Mouse (Mus musculus) embryo, embryonic 10 days (tissue): ENCODE results near the gene Fam71a.
A peak's percentile ranks its signal among the peaks of the same experiment; 100 is the strongest.

Source experiments
- DNase-seq: peaks from one replicate; pipeline ENCODE4 v3.0.0-alpha.2; 2015; ENCODE audit warnings: low spot score

Gene Fam71a

DNA sequence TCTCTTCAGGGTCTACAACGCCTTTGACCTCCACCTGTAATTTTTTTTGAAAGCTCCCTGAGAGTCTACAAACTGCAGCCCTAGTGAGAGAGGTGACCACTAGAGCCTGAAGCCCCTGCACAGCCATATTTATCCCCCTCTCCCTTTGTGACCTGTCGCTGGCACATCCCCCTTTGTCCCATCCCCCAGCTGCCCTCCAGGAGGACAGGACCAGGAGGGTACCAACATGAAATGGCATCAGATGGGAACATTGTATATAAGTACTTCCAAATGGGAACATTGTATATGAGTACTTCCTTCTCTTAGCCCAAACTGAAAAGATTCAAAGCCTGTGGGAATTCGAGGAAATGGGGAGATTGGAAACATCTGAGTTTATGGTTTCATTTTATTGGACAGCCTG, at the start of gene Fam71a:
Gene Fam71a, minus strand, starts transcription at position 101 of the 400 bp plus-strand sequence.
- no peak for DNase-seq

DNA sequence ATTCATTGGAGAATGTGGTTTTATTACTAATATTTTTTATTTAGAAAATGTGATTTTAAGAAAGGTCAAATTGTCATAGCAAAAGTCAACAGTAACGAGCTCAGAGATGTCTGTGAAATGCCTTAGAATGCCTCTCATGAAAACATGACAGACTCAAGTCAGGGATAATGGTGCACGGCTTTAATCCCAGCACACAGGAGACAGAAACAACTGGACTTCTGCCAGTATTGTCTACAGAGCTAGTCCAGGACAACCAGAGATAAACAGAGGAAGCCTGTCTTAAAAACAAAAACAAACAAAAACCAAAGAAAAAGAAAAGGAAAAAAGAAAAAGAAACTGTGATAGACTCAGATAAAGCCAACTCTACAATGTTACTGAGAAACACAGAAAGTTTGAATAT, 46.5 kb upstream of the Fam71a start:
- no peak for DNase-seq

DNA sequence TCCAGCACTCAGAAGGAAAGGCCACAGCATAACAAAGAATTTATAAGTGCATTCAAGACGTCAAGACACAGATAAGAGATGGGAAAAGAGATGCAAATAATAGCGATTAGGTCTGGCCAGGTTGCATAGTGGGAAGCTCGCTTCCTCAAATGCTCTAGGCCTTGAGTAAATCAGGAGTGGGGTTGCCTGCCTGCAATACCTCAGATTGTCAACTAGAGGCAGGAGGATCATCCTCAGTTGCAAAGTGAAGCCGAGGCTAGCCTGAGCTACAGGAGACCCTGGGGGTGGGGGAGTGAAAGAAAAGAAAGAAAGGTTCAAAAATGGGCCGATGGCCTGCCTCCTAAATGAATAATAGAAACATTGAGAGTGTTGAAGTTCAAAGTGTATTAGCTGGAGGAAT, 41.2 kb upstream of the Fam71a start:
- DNase-seq, result no peak

DNA sequence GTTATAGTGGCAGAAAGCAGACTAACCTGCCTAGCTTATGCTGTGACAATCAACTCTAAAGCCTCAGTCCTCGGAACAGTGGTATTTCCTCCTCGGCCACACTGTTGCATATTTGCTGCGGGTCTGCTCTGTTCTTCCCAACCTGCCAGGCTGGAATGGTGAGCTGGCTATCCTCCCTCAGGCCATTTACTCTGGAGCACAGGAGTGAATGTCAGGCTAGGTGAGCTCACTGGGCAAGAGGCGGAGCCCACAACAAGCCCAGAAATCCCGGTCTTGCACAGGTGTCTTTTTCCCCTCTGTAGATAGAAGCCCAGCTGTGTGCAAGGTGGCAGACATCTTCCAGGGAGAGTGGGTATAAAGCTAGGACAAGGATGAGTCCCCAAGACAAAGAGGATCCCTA, 40.3 kb upstream of the Fam71a start:
- peak; percentile 25 for DNase-seq

DNA sequence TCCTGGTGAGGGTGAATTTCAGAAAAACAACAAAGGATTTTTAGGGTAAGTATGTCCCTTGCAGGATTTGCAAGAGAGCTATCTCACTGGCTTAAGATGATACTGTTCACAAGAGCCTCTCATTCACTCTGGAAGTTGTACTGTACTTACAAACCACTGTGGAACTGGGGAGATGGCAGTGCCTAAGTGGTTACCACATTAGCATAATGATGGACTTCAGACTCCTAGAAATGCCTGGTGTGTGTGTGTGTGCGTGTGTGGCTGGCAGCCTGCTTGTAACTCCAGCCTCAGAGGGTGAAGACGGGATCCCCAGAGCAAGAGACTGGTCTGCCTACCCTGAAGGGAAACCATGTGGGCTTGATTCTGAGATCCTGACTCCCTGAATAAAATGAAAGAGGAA, 38.9 kb upstream of the Fam71a start:
- DNase-seq, result no peak

DNA sequence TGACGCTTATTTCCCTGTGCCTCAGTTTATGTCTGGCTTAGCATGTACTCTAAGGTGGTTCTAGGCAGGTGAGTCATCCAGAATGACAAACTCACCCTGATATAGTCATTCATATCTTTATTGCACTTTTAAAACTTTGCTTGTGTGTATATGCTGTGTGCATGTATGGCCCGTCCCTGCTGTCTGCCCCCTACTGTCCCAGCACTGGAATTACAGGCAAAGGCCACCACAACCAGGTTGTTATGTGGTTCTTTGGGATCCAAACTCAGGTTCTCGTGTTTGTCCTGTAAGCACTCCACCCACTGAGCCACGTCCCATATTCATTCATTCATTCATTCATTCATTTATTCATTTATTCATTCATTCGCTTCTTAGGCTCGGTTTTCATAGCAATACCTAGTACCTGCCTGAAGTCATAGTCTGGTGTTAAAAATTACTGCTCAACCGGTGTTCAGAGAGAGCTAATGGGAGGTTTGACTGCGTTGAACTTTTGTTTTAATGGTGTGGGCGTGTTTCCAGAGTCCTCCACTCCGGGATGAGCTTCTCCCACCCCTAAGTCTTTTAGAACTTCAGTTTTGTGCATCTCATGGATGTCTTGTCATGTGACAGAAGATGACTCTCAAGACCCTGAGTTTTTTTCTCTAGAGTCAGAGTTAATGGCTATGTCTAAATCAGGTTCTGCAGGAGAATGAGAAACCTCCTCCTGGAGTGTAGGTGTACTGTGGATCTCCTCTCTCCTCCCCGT, 37.8 kb upstream of the Fam71a start:
- no peak for DNase-seq

DNA sequence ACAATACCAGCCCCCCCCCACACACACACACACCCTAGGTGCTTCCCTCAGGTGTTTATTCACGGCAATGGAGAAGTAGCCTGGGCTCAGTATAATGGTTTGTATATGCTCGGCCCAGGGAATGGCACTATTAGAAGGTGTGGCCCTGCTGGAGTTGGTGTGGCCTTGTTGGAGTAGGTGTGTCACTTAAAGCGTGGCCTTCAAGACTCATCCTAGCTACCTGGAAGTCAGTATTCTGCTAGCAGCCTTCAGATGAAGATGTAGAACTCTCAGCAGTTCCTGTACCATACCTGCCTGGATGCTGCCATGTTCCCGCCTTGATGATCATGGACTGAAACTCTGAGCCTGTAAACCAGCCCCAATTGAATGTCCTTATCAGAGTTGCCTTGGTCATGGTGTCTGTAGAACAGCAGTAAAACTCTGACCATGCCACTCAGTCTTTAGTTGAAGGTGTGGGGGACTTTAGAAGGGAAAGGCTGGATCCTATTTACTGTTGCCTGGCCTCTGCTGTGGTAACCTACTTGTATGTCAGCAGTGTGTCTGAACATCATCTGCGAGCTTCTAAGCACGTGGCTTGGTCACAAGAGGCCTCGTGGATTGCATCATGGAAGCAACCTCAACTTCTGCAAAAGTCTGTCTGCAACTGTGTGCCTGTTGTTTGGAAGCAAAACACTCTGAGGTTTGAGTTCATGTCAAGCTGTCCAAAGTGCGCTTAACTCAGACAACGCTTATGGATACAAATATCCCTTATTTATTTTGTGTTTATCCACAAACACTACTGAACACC, 36.4 kb upstream of the Fam71a start:
- DNase-seq, result no peak

DNA sequence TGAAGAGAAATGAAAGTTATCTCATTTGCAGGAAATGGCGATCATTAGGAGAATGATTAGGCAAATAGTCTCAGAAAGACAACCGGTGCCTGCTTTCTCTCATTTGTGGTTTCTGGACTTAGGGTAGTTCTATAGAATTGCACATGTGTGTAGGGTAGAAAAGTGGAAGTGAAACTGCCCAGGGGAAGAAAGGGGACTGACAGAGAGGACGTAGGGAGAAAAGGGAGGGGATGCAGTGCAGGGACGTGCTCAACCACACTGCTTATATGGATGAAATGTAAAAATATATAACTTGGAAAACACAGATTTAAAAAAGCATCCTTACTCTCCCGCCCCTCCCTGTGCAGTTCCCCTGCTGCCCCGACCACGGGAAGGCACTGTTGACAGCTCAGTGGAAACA, 33.3 kb upstream of the Fam71a start:
- no peak for DNase-seq

DNA sequence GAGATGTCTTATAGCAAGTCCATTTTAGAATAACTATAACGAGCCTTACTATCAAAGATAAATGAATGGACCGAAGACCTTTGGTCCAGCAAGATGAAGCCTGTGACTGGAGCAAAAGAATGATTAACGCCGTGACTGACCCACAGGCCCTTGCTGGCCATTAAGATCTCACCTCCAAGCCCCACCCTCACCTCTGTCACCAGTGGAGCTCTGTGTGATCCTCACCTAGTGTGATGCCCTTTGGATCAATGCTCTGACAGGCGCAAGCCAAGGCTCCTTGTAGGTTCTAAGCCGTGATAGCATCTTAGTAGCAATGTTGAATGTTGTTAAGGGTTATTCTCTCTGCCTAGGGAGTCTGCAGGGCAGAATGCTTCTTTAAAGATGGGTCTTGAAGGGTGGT, 31.4 kb upstream of the Fam71a start:
- DNase-seq, result no peak

DNA sequence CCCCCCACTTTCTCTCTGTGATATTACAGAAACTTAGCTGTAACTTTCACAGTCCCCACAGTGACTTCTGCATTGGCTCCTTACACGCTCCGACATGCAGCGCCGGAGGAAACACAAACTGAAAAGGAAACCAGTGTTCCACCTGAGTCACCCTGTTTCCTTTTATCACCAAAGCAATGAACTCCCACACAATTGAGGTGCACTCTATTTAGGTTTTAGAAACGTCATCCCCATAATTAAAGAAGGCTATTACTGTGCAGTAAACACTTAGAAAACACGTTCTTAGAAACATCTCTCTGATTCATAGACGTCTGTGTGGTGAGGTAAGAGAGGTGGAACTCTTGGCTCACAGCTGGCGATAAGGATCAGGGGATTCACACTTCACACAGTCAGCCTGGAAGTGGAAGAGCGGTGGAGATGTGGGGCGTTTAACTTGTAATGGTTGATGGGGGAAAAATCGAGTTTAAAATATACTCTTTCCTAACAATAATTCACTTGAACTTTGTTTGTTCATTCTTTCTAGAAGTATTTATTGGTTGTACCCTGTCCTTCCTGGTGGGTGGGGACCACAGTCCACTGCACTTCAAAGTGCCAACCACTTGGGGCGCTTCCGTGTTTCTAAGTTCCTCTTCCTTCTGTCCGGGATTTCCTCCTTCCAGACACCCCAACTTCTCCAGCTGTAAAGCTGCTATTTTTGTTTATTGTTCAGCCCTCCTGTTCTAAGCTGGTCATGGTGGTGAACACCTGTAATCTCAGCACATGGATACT, 29.2 kb upstream of the Fam71a start:
- peak; percentile 22 for DNase-seq

DNA sequence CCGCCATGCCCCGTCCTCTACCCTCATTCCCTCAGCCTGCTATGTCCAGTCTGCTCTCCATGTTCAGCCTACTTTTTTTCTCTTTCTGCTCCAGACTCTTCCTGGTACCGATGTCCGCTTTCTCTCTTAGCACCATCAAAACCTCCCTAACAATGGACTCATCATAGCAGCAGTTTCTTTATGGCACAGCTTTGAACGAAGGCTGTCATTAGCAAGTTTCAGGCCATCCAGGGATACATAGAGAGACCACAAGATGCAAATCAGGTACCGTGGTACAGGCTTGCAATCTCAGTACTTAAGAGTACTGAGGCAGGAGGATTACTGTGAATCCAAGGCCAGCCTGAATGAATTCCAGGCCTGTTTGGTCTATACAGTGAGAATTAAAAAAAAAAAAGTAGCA, 28.1 kb upstream of the Fam71a start:
- no peak for DNase-seq

DNA sequence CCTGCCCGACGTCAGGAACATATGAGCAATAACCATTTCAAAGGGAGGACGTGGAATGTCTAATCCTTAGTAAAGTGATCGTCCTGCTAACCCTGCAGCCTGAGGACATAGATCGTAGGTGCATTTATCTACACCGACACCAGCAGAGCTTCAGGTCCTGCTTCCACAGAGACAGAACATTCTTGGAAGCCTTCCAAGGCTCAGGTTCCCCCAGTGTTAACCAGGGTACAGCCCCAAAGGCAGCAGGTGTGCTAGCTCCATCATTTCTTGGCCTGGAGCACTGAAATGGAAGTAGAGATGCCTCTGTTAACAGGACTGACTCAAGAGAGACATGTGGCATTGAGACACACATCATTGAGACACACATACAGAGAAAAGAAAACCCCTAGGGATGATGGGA, 27.6 kb upstream of the Fam71a start:
- no peak for DNase-seq

DNA sequence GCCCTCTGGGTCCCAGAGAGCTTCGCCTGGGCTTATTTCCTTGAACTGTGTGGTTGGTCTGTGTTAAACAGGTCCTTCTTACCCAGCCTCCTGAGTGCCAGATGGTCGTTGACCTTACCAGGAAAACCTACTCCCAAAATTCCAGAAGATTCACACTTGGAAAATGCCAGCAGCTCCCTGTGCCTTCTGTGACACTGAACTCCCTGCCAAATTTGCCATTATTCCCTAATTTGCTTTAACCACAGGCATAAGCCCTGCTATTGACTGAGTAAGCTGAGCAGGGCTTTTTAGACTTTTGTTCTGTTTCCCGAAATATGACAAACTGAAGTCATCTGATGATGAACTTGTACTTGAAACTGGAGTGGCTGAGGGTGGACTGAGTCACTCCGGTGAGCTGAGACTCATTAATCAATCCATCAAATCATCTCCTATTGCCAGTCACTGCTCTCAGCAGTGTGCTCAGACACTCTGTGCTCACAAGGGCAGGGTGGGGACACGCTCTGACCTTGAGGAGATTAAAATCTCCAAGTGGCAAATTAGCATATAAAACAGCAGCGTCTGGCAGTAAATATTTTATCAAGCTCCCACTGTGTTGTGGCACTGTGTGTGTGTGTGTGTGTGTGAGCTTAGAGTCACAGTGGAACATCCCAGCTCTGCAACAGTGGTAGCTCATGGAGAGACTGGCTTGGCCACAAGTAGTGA, 25.2 kb upstream of the Fam71a start:
- DNase-seq, result no peak

DNA sequence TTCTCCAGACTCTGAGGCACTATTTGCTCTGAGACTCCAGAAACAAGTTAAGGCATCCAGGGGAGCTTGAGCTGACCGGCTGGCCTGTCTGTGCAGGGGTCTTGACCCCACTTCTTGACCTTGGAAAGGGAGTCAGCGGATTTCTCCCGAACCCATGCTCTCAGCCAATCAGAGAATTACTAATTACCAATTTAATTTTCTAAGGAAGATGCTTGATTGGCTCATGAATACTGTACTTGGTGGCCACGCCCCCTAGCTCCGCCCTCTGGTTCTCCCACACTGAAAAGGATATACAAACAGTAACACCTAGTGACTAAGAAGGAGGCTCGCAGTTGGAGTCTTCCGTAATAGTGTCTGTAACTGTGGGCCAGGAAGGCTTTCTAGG, 21.8 kb upstream of the Fam71a start:
- peak; percentile 57 for DNase-seq

DNA sequence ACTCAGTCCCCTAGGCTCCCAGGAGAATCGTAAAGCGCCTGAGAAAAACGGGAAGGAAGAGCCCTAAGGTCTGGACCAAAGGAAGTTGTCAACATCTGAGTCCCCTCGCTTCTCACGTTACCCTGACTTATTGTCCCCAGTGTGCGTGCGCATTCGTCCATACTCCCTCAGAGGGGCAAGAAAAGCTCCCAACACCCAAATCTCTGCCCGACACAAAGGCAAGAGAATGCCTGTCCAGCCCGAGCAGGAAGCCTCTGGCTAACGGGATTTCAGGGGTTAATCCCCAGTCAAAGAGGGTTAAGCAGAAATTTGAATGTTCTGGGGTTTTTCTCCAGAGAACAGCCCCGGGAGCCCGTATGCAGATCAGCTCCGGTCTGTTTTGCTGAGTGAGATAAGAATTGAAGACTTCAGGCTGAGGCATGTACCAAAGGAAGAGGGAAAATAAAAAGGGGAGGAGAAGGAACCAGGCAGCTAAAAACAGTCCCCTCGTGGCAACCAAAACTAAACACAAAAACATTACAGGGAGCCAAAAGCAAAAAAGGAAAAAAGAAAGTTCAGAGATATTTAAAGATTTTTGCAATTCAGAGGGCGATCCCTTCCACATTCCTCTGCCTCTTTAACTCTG, 21.3 kb upstream of the Fam71a start:
- DNase-seq, result peak; percentile 59

DNA sequence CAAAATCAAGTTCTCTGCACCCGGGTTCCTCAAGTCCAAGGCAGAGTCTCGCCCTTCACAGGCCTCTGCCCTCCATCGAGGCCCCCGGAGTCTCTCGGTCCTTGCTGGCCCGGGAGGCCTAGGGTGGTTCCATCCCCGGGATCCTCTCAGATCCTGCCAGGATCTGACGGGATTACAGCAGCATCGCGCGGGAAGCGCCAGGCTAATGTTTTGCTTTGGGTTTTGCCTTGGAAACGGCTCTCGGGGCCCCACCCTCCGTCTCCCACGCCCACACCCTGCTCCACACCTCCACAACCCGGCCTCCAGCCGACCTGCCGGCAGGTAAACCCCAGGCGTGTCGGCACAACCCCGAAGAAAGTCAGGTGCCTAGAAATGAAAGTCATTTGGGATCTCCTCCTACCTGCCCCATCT, 20.2 kb upstream of the Fam71a start:
- DNase-seq, result peak; percentile 26

DNA sequence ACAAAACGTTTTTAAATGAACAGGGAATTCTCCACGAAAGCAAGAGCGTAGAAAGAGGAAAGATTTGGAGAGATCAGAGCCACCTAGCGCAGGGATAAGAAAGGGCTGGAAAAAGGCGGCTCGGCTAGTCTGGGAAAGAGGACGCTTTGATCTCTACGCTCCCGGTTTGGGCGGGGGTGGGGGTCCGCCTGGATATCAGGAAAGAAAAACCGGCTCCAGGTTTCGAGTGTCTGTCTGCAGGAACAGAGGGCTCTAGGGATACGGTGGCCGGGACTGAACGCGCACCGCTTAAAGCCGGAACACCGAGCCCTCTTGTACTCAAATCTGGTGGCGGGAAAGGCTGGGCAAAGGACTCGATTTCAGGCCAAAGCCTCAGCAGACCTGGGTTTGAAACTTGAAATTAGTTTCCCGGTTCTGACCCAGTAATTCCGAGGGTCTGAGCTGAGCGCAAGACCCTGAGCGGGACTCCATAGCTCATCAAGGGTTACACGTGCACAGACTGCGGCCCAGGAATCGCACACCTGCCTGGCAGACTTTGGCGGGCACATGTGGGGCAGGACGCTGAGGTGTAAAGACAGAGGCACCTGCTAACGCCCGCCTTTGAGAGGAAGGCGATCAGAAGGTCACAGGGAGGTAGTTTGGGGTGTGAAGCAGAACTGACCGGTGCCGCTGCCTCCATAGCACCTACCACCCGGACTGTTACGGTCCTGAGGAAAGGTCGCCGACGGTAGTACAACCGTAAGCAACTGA, 19.6 kb upstream of the Fam71a start:
- DNase-seq, result peak; percentile 61

DNA sequence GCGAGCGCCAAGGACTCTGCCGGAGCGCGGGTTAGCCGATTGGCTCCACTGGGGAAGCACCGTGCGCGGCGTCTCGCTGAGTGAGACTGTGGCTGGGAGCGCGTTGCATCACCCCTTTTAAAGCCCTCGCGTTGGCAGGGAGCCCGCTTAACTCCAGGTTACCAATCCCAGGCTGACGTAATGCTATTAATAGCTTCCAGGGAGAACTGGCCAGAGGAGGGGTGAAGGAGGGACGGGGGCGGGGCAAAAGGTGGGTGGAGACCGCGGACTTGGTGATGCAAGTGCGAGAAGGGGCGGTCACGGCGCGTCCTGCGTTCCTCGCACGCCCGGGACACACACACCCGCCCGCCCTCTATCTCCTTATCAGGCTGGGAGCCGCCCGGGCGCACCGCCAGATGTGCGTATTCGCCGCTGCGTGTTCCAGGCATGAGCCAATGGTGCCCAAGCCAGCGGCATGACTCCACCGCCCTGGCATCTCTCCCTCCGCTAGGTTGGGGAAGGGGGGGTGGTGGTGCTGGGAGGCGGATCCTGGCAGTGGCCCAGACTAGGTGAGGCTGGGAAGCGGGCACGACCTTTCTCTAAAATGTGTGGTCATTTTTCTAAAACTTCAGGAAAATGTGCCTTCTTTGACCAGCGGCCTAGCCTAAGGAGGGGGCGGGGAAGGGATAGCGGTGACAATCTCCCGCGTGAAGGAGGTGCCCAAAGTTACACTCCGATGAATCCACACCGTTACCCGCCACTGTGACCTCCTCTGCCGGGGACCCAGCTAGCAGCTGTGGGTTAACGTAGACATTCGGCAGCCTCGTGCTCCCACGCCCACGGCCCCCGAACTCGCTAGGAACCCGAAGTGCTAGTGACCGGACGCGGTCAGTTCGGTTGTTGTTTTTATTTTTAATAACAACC, 18.8 kb upstream of the Fam71a start:
- DNase-seq, result peak; percentile 91

DNA sequence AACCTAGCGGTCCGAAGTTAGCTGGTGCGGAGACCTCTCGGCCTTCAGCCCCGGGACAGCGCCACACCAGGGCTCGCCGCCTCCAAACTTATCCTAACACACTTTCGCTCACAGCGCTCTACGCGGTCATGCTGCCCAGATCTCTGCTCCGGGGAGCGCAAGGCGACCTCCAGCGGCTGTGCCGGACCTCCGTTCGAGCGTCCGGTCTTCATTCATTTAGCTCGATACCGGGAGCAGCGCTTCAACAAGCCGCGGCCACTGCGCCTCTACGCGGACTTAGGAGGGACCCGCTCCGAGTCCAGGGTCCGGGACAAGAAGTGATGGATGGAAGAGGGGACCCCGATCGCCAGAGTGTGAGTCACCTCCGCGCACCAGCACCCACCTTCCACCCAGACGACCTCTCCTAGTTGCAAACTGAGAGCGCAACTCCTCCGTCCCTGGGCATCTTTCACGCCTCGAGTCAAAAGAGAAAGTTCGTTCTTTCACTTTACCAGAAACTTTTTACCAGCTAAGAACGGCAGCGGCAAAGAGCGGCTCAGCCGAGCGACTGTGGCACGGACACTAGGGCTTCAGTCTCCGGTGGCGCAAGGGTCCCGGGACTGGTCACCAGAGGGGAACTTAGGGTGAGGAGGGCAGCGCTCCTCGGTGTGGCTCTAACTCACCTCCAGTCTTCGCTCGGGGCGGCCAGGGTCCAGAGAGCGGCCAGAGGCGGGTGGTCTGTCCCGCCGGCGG, 18.0 kb upstream of the Fam71a start:
- peak; percentile 90 for DNase-seq
